Comparison of ENCODE assay signal across 25 mouse cellular contexts in genomic region chr14:25847660-25848059, GRCm38 (mm10). TPM values are rescaled to one million over a fixed set of nuclear protein-coding genes. Genes with fewer than 3 reads are reported as not detected.
A peak's percentile ranks its signal among the peaks of the same experiment; 100 is the strongest.
DNase-seq lines count a peak whose midpoint lies in the region; TF ChIP-seq lines count a peak whose summit lies in the region.
"Had no signal": no experiment of that assay in that cellular context is flagged by ENCODE, and none has a peak within 500 bp of the region (broad histone marks: within the 10 kb centered on the region; RNA-seq: fewer than 3 reads in every experiment).

No protein-coding gene starts in this region.

- no peaks in the 10 kb centered on the region for H3K27me3 ChIP-seq in myocyte (ENCODE audit: control insufficient read depth, insufficient read depth, insufficient read length)
- H3K27me3 ChIP-seq: heart, embryonic 15.5 days; intestine, embryonic 15.5 days; Patski had no signal

- peak overlapping the region; percentile 14 for H3K4me2 ChIP-seq in myocyte (ENCODE audit: low read depth)
- H3K4me2 ChIP-seq: heart, embryonic 15.5 days; hindbrain, embryonic 15.5 days; midbrain, embryonic 12.5 days had no signal

- no peaks in the 10 kb centered on the region for H3K36me3 ChIP-seq in myocyte (ENCODE audit: control insufficient read depth, insufficient read depth)
- H3K36me3 ChIP-seq: heart, embryonic 15.5 days; hindbrain, embryonic 15.5 days; intestine, embryonic 15.5 days; midbrain, embryonic 12.5 days had no signal

- no peak overlapping the region for H3ac ChIP-seq in myocyte (ENCODE audit: control insufficient read depth, insufficient read length)

- H3K4me3 ChIP-seq in lung, adult 2 months (replicated peaks; ENCODE audit: extremely low read depth, low read depth, low read length): no peak overlapping the region
- H3K4me3 ChIP-seq in myocyte: no peak overlapping the region
- H3K4me3 ChIP-seq: heart, embryonic 15.5 days; hindbrain, embryonic 15.5 days; intestine, embryonic 15.5 days; midbrain, embryonic 12.5 days had no signal

- TF ChIP-seq POLR2A in lung, adult 2 months (IDR thresholded peaks at IDR 0.05; ENCODE audit: borderline replicate concordance, extremely low read depth, low read depth, low read length): no peak
- no peak for TF ChIP-seq POLR2A in myocyte (IDR thresholded peaks at IDR 0.05; ENCODE audit: insufficient read length, low read depth)

- WGBS in lung, adult 2 months: 47% methylated on average over 9 of the region's 9 CpGs

- TF ChIP-seq CTCF in lung, adult 2 months (IDR thresholded peaks at IDR 0.05; ENCODE audit: insufficient read depth, low read length): no peak

- H3K4me1 ChIP-seq in lung, adult 2 months (ENCODE audit: control insufficient read depth, insufficient read depth, low read length): peaks cover 12% of the 10 kb centered on the region

- peaks cover 74% of the 10 kb centered on the region for H3K79me2 ChIP-seq in myocyte (ENCODE audit: control insufficient read depth, insufficient read depth)

- DNase-seq in kidney, adult 18-20 months: peak; percentile 50
- DNase-seq in kidney, postnatal 14 days: no peak
- DNase-seq in lung, adult 2 months: peak; percentile 11
- no peak for DNase-seq in lung, postnatal 4 days
- DNase-seq in R1 (ENCODE audit: low read depth, low spot score): peak; percentile 44
- no peak for DNase-seq in right cerebral cortex, adult 18-20 months
- no peak for DNase-seq in cerebellum, postnatal 10 days
- DNase-seq: adrenal gland, adult 2 months; cerebellum, adult 18-20 months; cerebellum, postnatal 25 days; embryo, embryonic 11 days; heart, postnatal 4 days; lung, postnatal 14 days; right cerebral cortex, postnatal 14 days; thymus, postnatal 14 days had no signal

TF ChIP-seq in myocyte, 11 proteins besides CTCF, POLR2A, EP300 and RAD21:
- TF ChIP-seq CEBPB (IDR thresholded peaks at IDR 0.05; ENCODE audit: insufficient read depth, poor library complexity, severe bottlenecking) (no peak), MYOG (IDR thresholded peaks at IDR 0.05; ENCODE audit: control insufficient read depth in 1 of 3, insufficient read depth in 1 of 3, insufficient read length in 2 of 3, low read depth in 2 of 3) (no peak), POLR2AphosphoS2 (IDR thresholded peaks at IDR 0.05; ENCODE audit: insufficient read length, low read depth) (no peak), USF1 (IDR thresholded peaks at IDR 0.05; ENCODE audit: low read depth) (no peak), MAX (IDR thresholded peaks at IDR 0.05; ENCODE audit: low read depth) (no peak)

RNA-seq across cellular contexts. Expression of gene Anxa11, which starts 5.7 kb away (rescaled TPM):
- 144 and 155 TPM in 2 replicates for polyA plus RNA-seq in lung, adult 2 months (2012; rRNA removed)
- 140 TPM for polyA plus RNA-seq in myocyte (2012; fragmentation: generic; extraction: Trizol)

RNA-seq across cellular contexts. Expression of gene Plac9a, which starts 55.2 kb away (rescaled TPM):
- polyA plus RNA-seq in lung, adult 2 months (2012; rRNA removed): 7.8 and 11.0 TPM in 2 replicates
- 0.10 TPM for polyA plus RNA-seq in myocyte (2012; fragmentation: generic; extraction: Trizol)
- polyA plus RNA-seq: embryonic facial prominence, embryonic 14.5 days; forebrain, embryonic 14.5 days; heart, embryonic 15.5 days; hindbrain, embryonic 15.5 days; intestine, embryonic 15.5 days; limb, embryonic 11.5 days; liver, embryonic 11.5 days; midbrain, embryonic 12.5 days; Patski had no signal

Comparison
In these comparisons a context has a peak if more than half of its experiments do, and no peak if none do; other contexts are left out.
1. DNase-seq: peak in kidney, adult 18-20 months (single experiment), lung, adult 2 months (single experiment) and R1 (single experiment); none in kidney, postnatal 14 days (single experiment), lung, postnatal 4 days (0 of 2), right cerebral cortex, adult 18-20 months (single experiment) and cerebellum, postnatal 10 days (0 of 2).